Mouse (Mus musculus) thymus, adult 2 months (tissue): ENCODE data around the gene Cdipt. TPM values are rescaled to one million over a fixed set of nuclear protein-coding genes. Genes with fewer than 3 reads are reported as not detected.

Experiments
- DNase-seq: peaks from one replicate; pipeline ENCODE4 v3.0.0; 2021
- H3K27ac ChIP-seq: fragments of 200-500 bp; 2 replicates; pipeline ENCODE4 v1.5.1; 2012; ENCODE audit warnings: low read length, control low read depth; ENCODE audit not compliant: control insufficient read depth, insufficient read depth
- H3K27me3 ChIP-seq: fragments of 200-500 bp; 2 replicates; pipeline ENCODE4 v1.6.1; 2012; ENCODE audit warnings: mild to moderate bottlenecking, low read length, moderate library complexity, mixed read lengths; ENCODE audit not compliant: control insufficient read depth, insufficient read depth
- H3K36me3 ChIP-seq: fragments of 200-500 bp; 2 replicates; pipeline ENCODE4 v1.6.1; 2012; ENCODE audit warnings: mild to moderate bottlenecking, low read length, moderate library complexity; ENCODE audit not compliant: control insufficient read depth, insufficient read depth
- H3K4me1 ChIP-seq: fragments of 200-500 bp; replicated peaks from 2 replicates; pipeline ENCODE4 v1.6.1; 2012; ENCODE audit warnings: low read length; ENCODE audit not compliant: control insufficient read depth, insufficient read depth
- H3K4me3 ChIP-seq: fragments of 200-500 bp; 2 replicates; pipeline ENCODE4 v1.5.1; 2012; ENCODE audit warnings: mild to moderate bottlenecking, low read length, control low read depth, moderate library complexity; ENCODE audit not compliant: control insufficient read depth, insufficient read depth
- CTCF ChIP-seq: fragments of 200-500 bp; IDR thresholded peaks from 2 replicates; pipeline ENCODE4 v1.5.1; 2012; ENCODE audit warnings: mild to moderate bottlenecking, control low read depth, low read length, moderate library complexity, borderline replicate concordance; ENCODE audit not compliant: control insufficient read depth, poor library complexity, insufficient read depth; ENCODE audit errors: extremely low read depth
- POLR2A ChIP-seq: fragments of 200-500 bp; IDR thresholded peaks from 2 replicates; pipeline ENCODE4 v1.6.1; 2012; ENCODE audit warnings: mild to moderate bottlenecking, low read length, control low read depth, moderate library complexity; ENCODE audit not compliant: control insufficient read depth, poor library complexity, insufficient read depth; ENCODE audit errors: extremely low read depth
- WGBS: fragments of 180-500 bp; shearing (Covaris S2); methylation state at CpG from one replicate; pipeline ENCODE4 v1.1.7; 2018; 5-methylcytosine and 5-hydroxymethylcytosine counted together
- polyA plus RNA-seq: library from polyadenylated mRNA; depleted of rRNA; stranded (reverse); fragments of >200 nt; gene quantifications from 2 replicates; pipeline ENCODE4 v1.2.3, GENCODE M21; 2012

The Cdipt gene
- polyA plus RNA-seq, 1 experiment, result 294 TPM

- Histone ChIP-seq H3K4me1 (peaks cover 7% of the 10 kb centered on the region; the same call in 1 of the 2 replicates), H3K36me3 (no peaks in the 10 kb centered on the region), H3K27me3 (no peaks in the 10 kb centered on the region), H3K4me3 (no peak overlapping the region), H3K27ac (no peak overlapping the region)
- WGBS, result 93% methylated on average over 5 of the region's 5 CpGs
- DNase-seq, result no peak
- TF ChIP-seq POLR2A, result no peak
- TF ChIP-seq CTCF, result no peak
These were observed 27.9 kb downstream of the Cdipt start for GRCm38 (mm10) chr7:127003620-127004019.

- Histone ChIP-seq H3K36me3 (no peaks in the 10 kb centered on the region), H3K4me1 (peaks cover 10% of the 10 kb centered on the region; the same call in 1 of the 2 replicates), H3K27ac (no peak overlapping the region), H3K4me3 (no peak overlapping the region), H3K27me3 (no peaks in the 10 kb centered on the region)
- no peak for DNase-seq
- TF ChIP-seq POLR2A (no peak), CTCF (no peak)
- 92% methylated on average over 4 of the region's 4 CpGs for WGBS
These were observed 28.6 kb downstream of the Cdipt start for GRCm38 (mm10) chr7:127004122-127004875.

- 95% methylated on average over 6 of the region's 6 CpGs for WGBS
- no peak for DNase-seq
- no peaks in the 10 kb centered on the region for H3K27me3 ChIP-seq
- H3K4me3 ChIP-seq, result no peak overlapping the region
- no peak overlapping the region for H3K27ac ChIP-seq
- no peaks in the 10 kb centered on the region for H3K36me3 ChIP-seq
- H3K4me1 ChIP-seq, result peaks cover 5% of the 10 kb centered on the region; the same call in 1 of the 2 replicates
- no peak for TF ChIP-seq CTCF
- TF ChIP-seq POLR2A, result no peak
These were observed 31.8 kb downstream of the Cdipt start for GRCm38 (mm10) chr7:127007313-127008024.

- no peaks in the 10 kb centered on the region for H3K27me3 ChIP-seq
- TF ChIP-seq CTCF (no peak), POLR2A (no peak)
- WGBS, result 59% methylated on average over 9 of the region's 9 CpGs
- H3K4me1 ChIP-seq, result peaks cover 9% of the 10 kb centered on the region
- H3K27ac ChIP-seq, result no peak overlapping the region
- H3K36me3 ChIP-seq, result no peaks in the 10 kb centered on the region
- H3K4me3 ChIP-seq, result no peak overlapping the region
- DNase-seq, result no peak
These were observed 32.7 kb downstream of the Cdipt start for GRCm38 (mm10) chr7:127008239-127009019.

- Histone ChIP-seq H3K27ac (no peak overlapping the region), H3K36me3 (no peaks in the 10 kb centered on the region), H3K4me3 (no peak overlapping the region), H3K4me1 (peaks cover 15% of the 10 kb centered on the region), H3K27me3 (no peaks in the 10 kb centered on the region)
- no peak for DNase-seq
- 90% methylated on average over 17 of the region's 17 CpGs for WGBS
- TF ChIP-seq POLR2A (no peak), CTCF (no peak)
These were observed 33.8 kb downstream of the Cdipt start for GRCm38 (mm10) chr7:127009307-127010085.
